Mouse (Mus musculus) megakaryocyte, embryonic 14.5 days (primary cell): ENCODE measurements around the gene Prps1. TPM values are rescaled to one million over a fixed set of nuclear protein-coding genes. Genes with fewer than 3 reads are reported as not detected.
A peak's percentile ranks its signal among the peaks of the same experiment; 100 is the strongest.

ENCODE experiments used
- H3K27me3 ChIP-seq: replicated peaks from 2 replicates; pipeline ENCODE3; 2012; ENCODE audit warnings: inconsistent platforms
- H3K36me3 ChIP-seq: replicated peaks from 2 replicates; pipeline ENCODE3; 2012; ENCODE audit warnings: low read length, inconsistent platforms, mixed read lengths
- H3K4me1 ChIP-seq: 2 replicates; pipeline ENCODE4 v1.6.1; 2012; ENCODE audit warnings: inconsistent platforms
- H3K4me3 ChIP-seq: replicated peaks from 2 replicates; pipeline ENCODE3; 2012; ENCODE audit warnings: moderate library complexity, mild to moderate bottlenecking, inconsistent platforms
- H3K9me3 ChIP-seq: 2 replicates; pipeline ENCODE4 v1.6.1; 2012; ENCODE audit warnings: inconsistent platforms
- FLI1 ChIP-seq: IDR thresholded peaks from 2 replicates; pipeline ENCODE4 v1.6.1; 2012; ENCODE audit warnings: low read length, inconsistent platforms, mixed read lengths
- GATA1 ChIP-seq: IDR thresholded peaks from 3 replicates; pipeline ENCODE4 v1.6.1; 2012; ENCODE audit warnings: mixed read lengths, low read length, inconsistent platforms, borderline replicate concordance
- polyA plus RNA-seq: library from polyadenylated mRNA; stranded (reverse); fragments of >175 nt; gene quantifications from 2 replicates; pipeline ENCODE4 v1.2.3, GENCODE M21; 2012; ENCODE audit warnings: low replicate concordance; ENCODE audit not compliant: insufficient read depth

Prps1 gene
- polyA plus RNA-seq, result 1.7 TPM in 1 of 2 replicates, not detected in the other

DNA sequence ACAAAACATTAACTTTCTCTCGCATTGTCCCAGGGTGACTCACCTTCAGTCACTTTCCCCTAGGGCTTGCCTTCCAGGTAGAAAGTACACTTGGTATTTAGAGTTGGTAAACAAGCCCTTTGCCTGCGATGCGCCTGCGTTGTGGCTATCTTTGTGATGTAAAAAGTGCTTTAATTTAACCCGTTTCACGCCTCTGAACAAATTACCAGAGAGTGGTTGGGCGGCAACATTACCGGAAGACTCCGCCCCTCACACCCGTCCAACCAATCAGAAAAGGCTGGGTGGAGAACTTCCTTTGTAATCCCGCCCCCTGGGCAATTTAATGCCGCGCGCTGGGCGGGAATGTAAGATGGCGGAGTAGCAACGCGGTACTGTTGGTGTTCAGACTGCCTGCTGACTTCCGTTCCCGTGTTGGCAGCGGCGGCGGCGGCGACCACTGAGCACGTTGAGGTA is at the start of gene Prps1:
Gene Prps1, plus strand, starts transcription at position 335 of the 453 bp plus-strand sequence.
- peaks cover 5% of the 10 kb centered on the region for H3K9me3 ChIP-seq
- peaks cover 10% of the 10 kb centered on the region for H3K27me3 ChIP-seq
- peak within 1 kb of the TSS; percentile 96 for H3K4me3 ChIP-seq
- peaks cover 12% of the 10 kb centered on the region for H3K4me1 ChIP-seq
- TF ChIP-seq GATA1, result no peak
- TF ChIP-seq FLI1, result no peak
- no peaks in the 10 kb centered on the region for H3K36me3 ChIP-seq

GRCm38 (mm10) chrX:140407593-140407992 is 48.8 kb upstream of the Prps1 start:
- H3K9me3 ChIP-seq, result no peaks in the 10 kb centered on the region
- H3K4me3 ChIP-seq, result no peak overlapping the region
- TF ChIP-seq FLI1, result no peak
- TF ChIP-seq GATA1, result no peak
- peaks cover 9% of the 10 kb centered on the region for H3K4me1 ChIP-seq
- no peaks in the 10 kb centered on the region for H3K36me3 ChIP-seq
- H3K27me3 ChIP-seq, result peaks cover 36% of the 10 kb centered on the region

- TF ChIP-seq GATA1 (no peak), FLI1 (no peak)
- H3K4me3 ChIP-seq, result no peak overlapping the region
- H3K27me3 ChIP-seq, result peaks cover 30% of the 10 kb centered on the region
These were observed 37.9 kb upstream of the Prps1 start for GRCm38 (mm10) chrX:140418467-140418866.

GRCm38 (mm10) chrX:140427124-140427523 is 29.3 kb upstream of the Prps1 start:
- H3K36me3 ChIP-seq, result no peaks in the 10 kb centered on the region
- TF ChIP-seq GATA1 (no peak), FLI1 (no peak)

More at GRCm38 (mm10) chrX:140418467-140418866, 37.9 kb upstream of the Prps1 start:
- no peaks in the 10 kb centered on the region for H3K36me3 ChIP-seq
- H3K4me1 ChIP-seq, result no peaks in the 10 kb centered on the region
- no peaks in the 10 kb centered on the region for H3K9me3 ChIP-seq

DNA sequence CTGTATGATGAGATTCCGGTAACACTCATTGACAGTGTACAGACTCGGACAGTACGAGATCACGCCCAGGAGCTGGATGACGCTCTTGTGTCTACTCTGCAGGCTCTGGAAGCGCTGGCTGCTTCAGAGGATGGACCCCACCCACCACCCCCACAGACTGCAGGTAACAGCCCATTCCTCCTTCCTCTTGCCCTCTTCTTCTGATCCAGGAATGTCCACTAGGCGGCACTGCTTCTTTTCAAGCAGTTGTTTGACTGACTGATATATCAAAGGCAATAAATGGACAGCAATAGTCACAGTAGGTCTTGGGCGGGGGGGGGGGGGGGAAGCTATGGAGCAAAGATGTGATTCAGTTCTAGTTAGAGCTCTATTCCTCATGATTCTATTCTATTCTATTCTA is 28.2 kb upstream of the Prps1 start:
- no peaks in the 10 kb centered on the region for H3K4me1 ChIP-seq
- H3K4me3 ChIP-seq, result no peak overlapping the region
- H3K27me3 ChIP-seq, result peaks cover 31% of the 10 kb centered on the region
- peaks cover 12% of the 10 kb centered on the region for H3K9me3 ChIP-seq
- TF ChIP-seq GATA1, result no peak
- TF ChIP-seq FLI1, result no peak
- no peaks in the 10 kb centered on the region for H3K36me3 ChIP-seq

More at GRCm38 (mm10) chrX:140427124-140427523, 29.3 kb upstream of the Prps1 start:
- H3K4me1 ChIP-seq, result no peaks in the 10 kb centered on the region
- H3K4me3 ChIP-seq, result no peak overlapping the region
- H3K9me3 ChIP-seq, result peaks cover under 1% of the 10 kb centered on the region; the same call in 1 of the 2 replicates
- H3K27me3 ChIP-seq, result peaks cover 20% of the 10 kb centered on the region

GRCm38 (mm10) chrX:140429985-140430384 is 26.4 kb upstream of the Prps1 start:
- H3K9me3 ChIP-seq, result peaks cover 18% of the 10 kb centered on the region
- no peaks in the 10 kb centered on the region for H3K36me3 ChIP-seq
- H3K27me3 ChIP-seq, result peaks cover 46% of the 10 kb centered on the region
- H3K4me3 ChIP-seq, result no peak overlapping the region
- no peaks in the 10 kb centered on the region for H3K4me1 ChIP-seq
- TF ChIP-seq GATA1, result no peak
- no peak for TF ChIP-seq FLI1

DNA sequence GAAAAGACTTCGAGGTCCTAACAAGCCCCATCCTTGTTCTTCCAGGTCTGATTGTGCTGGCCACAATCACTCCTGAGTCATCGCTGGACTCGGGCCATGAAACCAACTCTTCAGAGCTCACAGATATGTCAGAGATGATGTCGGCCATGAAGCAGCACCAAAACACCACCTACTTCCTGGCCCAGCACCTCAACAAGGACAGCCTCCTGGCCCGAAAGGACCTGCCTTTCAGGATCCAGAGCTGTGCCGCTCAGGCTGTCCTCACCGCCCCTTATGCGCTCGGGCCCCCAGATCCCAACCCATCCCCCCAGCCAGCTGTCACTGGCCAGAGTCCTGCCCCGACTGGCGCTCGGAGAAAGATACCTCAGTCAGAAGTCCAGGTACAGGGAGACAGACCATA is 25.9 kb upstream of the Prps1 start:
- H3K4me1 ChIP-seq, result no peaks in the 10 kb centered on the region
- TF ChIP-seq FLI1, result no peak
- TF ChIP-seq GATA1, result no peak
- H3K4me3 ChIP-seq, result no peak overlapping the region
- H3K9me3 ChIP-seq, result peaks cover 18% of the 10 kb centered on the region
- no peaks in the 10 kb centered on the region for H3K36me3 ChIP-seq
- peaks cover 49% of the 10 kb centered on the region for H3K27me3 ChIP-seq

DNA sequence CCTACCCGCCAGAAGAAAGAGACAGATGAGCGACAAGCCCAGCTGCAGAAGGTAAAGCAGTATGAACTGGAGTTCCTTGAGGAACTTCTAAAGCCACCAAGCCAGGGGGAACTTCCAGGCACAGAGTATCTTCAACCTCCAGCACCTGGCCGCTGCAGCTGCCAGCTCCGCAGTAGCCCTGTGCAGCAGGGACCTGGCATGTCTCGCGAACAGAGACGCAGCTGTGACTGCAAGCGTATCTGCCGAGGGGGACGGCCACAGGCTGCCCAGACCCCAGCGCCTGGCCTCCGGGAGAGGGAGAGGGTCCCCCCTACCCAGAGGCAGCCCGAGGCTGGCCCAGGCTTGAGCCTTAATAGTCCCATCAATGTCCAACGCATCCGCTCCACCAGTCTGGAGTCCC is 24.4 kb upstream of the Prps1 start:
- no peak for TF ChIP-seq FLI1
- TF ChIP-seq GATA1, result no peak

DNA sequence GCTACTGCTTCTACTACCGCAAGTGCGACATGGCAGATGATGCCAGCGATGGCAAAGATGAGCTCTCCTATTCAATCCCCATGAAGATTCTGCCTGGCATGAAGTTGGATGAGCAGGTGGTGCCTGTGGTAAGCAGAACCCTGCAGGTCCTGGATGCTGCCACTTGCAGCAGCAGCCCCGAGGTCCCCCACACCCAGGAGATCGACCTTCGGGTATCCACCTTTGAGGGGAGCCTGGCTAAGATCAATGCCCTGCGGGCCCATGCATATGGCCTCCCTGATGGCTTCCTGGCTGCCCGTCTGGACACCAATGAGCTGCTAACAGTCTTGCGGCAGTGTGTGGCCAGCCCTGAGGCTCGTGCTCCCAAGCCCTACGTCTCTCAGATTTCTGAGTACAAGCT is 23.6 kb upstream of the Prps1 start:
- peaks cover 54% of the 10 kb centered on the region for H3K27me3 ChIP-seq
- TF ChIP-seq FLI1, result no peak
- TF ChIP-seq GATA1, result no peak
- no peaks in the 10 kb centered on the region for H3K4me1 ChIP-seq
- peaks cover 18% of the 10 kb centered on the region for H3K9me3 ChIP-seq
- H3K36me3 ChIP-seq, result no peaks in the 10 kb centered on the region
- no peak overlapping the region for H3K4me3 ChIP-seq

More for the DNA sequence above, 24.4 kb upstream of the Prps1 start:
- no peaks in the 10 kb centered on the region for H3K36me3 ChIP-seq
- H3K9me3 ChIP-seq, result peaks cover 18% of the 10 kb centered on the region
- no peak overlapping the region for H3K4me3 ChIP-seq
- peaks cover 54% of the 10 kb centered on the region for H3K27me3 ChIP-seq
- H3K4me1 ChIP-seq, result no peaks in the 10 kb centered on the region

GRCm38 (mm10) chrX:140437906-140438305 is 18.5 kb upstream of the Prps1 start:
- Histone ChIP-seq H3K4me3 (no peak overlapping the region), H3K36me3 (no peaks in the 10 kb centered on the region), H3K27me3 (peaks cover 41% of the 10 kb centered on the region), H3K9me3 (peaks cover 10% of the 10 kb centered on the region), H3K4me1 (no peaks in the 10 kb centered on the region)
- TF ChIP-seq GATA1, result no peak
- no peak for TF ChIP-seq FLI1
